Mouse (Mus musculus): ENCODE measurements at regions not wholly inside any gene's neighbourhood (a gene's known extent, or its start where the extent isn't known, plus 50 kb on each side); places are given as distances from the start of the nearest gene placed in this dataset.

- Histone ChIP-seq H3K4me2 (ENCODE audit: low read depth, low read length, poor library complexity, severe bottlenecking) (no peak overlapping the region), H3K36me3 (ENCODE audit: insufficient read depth, low read length) (no peaks in the 10 kb centered on the region), H3K9me3 (ENCODE audit: low read length) (no peaks in the 10 kb centered on the region), H3K4me3 (ENCODE audit: low read depth, low read length) (no peak overlapping the region), H3K27ac (ENCODE audit: low read depth, low read length) (no peak overlapping the region), H3K4me1 (ENCODE audit: insufficient read depth, low read length) (no peaks in the 10 kb centered on the region), H3K9ac (replicated peaks; ENCODE audit: low read length, poor library complexity, severe bottlenecking) (no peak overlapping the region), H3K27me3 (ENCODE audit: insufficient read depth, low read length) (no peaks in the 10 kb centered on the region)
- 61% methylated on average over 4 of the region's 4 CpGs for WGBS
- ATAC-seq (ENCODE audit: low FRiP score) (no peak), DNase-seq (ENCODE audit: low spot score) (peak; percentile 43)
- TF ChIP-seq CTCF (IDR thresholded peaks at IDR 0.05): no peak
These were observed 162.8 kb upstream of the Eef2kmt start for GRCm38 (mm10) chr16:5418462-5419197.

GRCm38 (mm10) chr16:5415310-5415709, 159.5 kb upstream of the Eef2kmt start:
- DNase-seq (ENCODE audit: low spot score): no peak
- no peak for TF ChIP-seq CTCF (IDR thresholded peaks at IDR 0.05)
- Histone ChIP-seq H3K9me3 (ENCODE audit: low read length) (no peaks in the 10 kb centered on the region), H3K4me2 (ENCODE audit: low read depth, low read length, poor library complexity, severe bottlenecking) (no peak overlapping the region), H3K36me3 (ENCODE audit: insufficient read depth, low read length) (no peaks in the 10 kb centered on the region), H3K27me3 (ENCODE audit: insufficient read depth, low read length) (no peaks in the 10 kb centered on the region), H3K9ac (replicated peaks; ENCODE audit: low read length, poor library complexity, severe bottlenecking) (no peak overlapping the region), H3K27ac (ENCODE audit: low read depth, low read length) (no peak overlapping the region), H3K4me1 (ENCODE audit: insufficient read depth, low read length) (no peaks in the 10 kb centered on the region), H3K4me3 (ENCODE audit: low read depth, low read length) (no peak overlapping the region)
- no peak for ATAC-seq (ENCODE audit: low FRiP score)
- WGBS: 76% methylated on average over 4 of the region's 4 CpGs

DNA sequence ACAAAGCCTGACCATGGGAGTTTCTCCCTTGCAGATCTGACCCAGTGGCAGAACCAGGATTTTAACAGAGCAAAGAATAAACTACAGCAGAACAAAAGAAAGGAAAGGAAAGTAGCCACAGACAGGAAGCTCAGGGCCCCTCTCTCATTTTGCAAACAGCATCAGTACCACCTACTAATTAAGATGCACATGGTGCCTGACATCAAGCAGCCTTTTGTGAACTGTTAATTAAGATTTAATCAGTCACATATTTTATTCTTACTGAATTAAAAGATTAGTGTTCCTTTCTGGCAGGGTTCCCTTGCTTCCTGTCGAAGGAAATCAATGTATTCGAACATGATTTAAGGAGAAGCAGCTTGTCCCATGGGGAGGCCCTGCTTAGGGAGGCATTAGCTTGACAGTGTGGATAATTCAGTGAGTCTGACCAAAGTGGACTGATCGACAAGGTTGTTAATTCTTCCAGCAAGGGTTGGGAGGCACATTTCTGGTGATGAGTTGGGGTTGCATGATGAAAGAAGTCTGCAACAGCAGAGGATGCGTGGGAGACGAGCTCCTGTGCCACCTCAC, 156.1 kb upstream of the Eef2kmt start:
- no peak overlapping the region for H3K27ac ChIP-seq (ENCODE audit: low read depth, low read length)
- no peak for DNase-seq (ENCODE audit: low spot score)
- H3K4me1 ChIP-seq (ENCODE audit: insufficient read depth, low read length): no peaks in the 10 kb centered on the region
- 28% methylated on average over 5 of the region's 5 CpGs for WGBS
- no peaks in the 10 kb centered on the region for H3K9me3 ChIP-seq (ENCODE audit: low read length)
- 0 out of 2 replicates have a peak, but pooled peaks cover 3% of the 10 kb centered on the region for H3K27me3 ChIP-seq (ENCODE audit: insufficient read depth, low read length)
- H3K4me3 ChIP-seq (ENCODE audit: low read depth, low read length): no peak overlapping the region
- no peak overlapping the region for H3K4me2 ChIP-seq (ENCODE audit: low read depth, low read length, poor library complexity, severe bottlenecking)
- no peak for TF ChIP-seq CTCF (IDR thresholded peaks at IDR 0.05)
- H3K36me3 ChIP-seq (ENCODE audit: insufficient read depth, low read length): no peaks in the 10 kb centered on the region
- no peak for ATAC-seq (ENCODE audit: low FRiP score)
- no peak overlapping the region for H3K9ac ChIP-seq (replicated peaks; ENCODE audit: low read length, poor library complexity, severe bottlenecking)

DNA sequence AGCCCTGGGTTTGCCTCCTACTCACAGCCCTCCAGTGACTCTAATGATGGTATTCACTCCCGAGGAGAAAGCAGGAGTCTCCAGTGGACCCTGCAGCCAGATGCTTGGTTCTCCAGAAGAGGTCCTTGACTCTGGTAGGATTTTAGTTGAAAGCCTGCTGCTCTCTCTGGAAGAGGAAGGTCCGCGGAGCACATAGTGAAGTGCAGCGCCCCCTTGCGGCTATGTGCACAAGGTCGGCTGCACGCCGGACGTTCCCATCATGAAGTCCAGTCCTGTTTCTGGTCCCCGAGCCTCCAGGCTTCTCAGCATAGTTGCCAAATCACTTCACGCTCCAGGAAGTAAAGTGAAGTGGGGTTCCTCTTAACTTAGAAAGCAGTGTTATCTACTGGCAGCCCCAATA, 150.9 kb upstream of the Eef2kmt start:
- H3K4me1 ChIP-seq (ENCODE audit: insufficient read depth, low read length): no peaks in the 10 kb centered on the region
- H3K27me3 ChIP-seq (ENCODE audit: insufficient read depth, low read length): 0 out of 2 replicates have a peak, but pooled peaks cover 3% of the 10 kb centered on the region
- no peaks in the 10 kb centered on the region for H3K9me3 ChIP-seq (ENCODE audit: low read length)
- ATAC-seq (ENCODE audit: low FRiP score) (no peak), DNase-seq (ENCODE audit: low spot score) (peak; percentile 71)
- 7% methylated on average over 11 of the region's 11 CpGs for WGBS
- H3K27ac ChIP-seq (ENCODE audit: low read depth, low read length): no peak overlapping the region
- no peak overlapping the region for H3K4me2 ChIP-seq (ENCODE audit: low read depth, low read length, poor library complexity, severe bottlenecking)
- H3K9ac ChIP-seq (replicated peaks; ENCODE audit: low read length, poor library complexity, severe bottlenecking): no peak overlapping the region
- H3K36me3 ChIP-seq (ENCODE audit: insufficient read depth, low read length): no peaks in the 10 kb centered on the region
- peak; percentile 70 for TF ChIP-seq CTCF (IDR thresholded peaks at IDR 0.05)
- H3K4me3 ChIP-seq (ENCODE audit: low read depth, low read length): no peak overlapping the region

- DNase-seq (ENCODE audit: low spot score) (no peak), ATAC-seq (ENCODE audit: low FRiP score) (no peak)
- H3K9ac ChIP-seq (replicated peaks; ENCODE audit: low read length, poor library complexity, severe bottlenecking): no peak overlapping the region
- WGBS: 79% methylated on average over 5 of the region's 5 CpGs
- H3K27ac ChIP-seq (ENCODE audit: low read depth, low read length): no peak overlapping the region
- no peak overlapping the region for H3K4me2 ChIP-seq (ENCODE audit: low read depth, low read length, poor library complexity, severe bottlenecking)
- H3K27me3 ChIP-seq (ENCODE audit: insufficient read depth, low read length): no peaks in the 10 kb centered on the region
- no peaks in the 10 kb centered on the region for H3K9me3 ChIP-seq (ENCODE audit: low read length)
- H3K4me1 ChIP-seq (ENCODE audit: insufficient read depth, low read length): no peaks in the 10 kb centered on the region
- H3K36me3 ChIP-seq (ENCODE audit: insufficient read depth, low read length): no peaks in the 10 kb centered on the region
- H3K4me3 ChIP-seq (ENCODE audit: low read depth, low read length): no peak overlapping the region
- no peak for TF ChIP-seq CTCF (IDR thresholded peaks at IDR 0.05)
These were observed 137.6 kb upstream of the Eef2kmt start for GRCm38 (mm10) chr16:5393336-5393735.

DNA sequence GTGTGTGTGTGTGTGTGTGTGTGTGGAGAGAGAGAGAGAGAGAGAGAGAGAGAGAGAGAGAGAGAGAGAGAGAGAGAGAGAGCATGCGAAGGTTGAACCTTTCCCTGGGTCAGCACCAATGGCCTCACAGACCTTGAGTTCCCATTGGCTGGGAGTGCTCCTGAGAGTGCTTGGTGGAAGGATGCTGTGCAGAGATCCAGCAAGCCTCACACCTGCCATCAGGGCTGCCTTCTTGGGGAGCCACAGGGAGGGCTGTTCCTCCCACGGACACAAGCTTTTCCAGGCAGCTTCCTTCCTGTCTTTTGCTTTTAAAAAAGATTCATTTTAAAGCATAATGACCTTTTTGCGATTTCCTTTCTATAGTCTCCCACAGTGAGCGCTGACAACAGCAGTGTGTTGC, 127.1 kb upstream of the Eef2kmt start:
- ATAC-seq (ENCODE audit: low FRiP score): no peak
- no peaks in the 10 kb centered on the region for H3K9me3 ChIP-seq (ENCODE audit: low read length)
- H3K4me3 ChIP-seq (ENCODE audit: low read depth, low read length): no peak overlapping the region
- DNase-seq (ENCODE audit: low spot score): no peak
- no peak for TF ChIP-seq CTCF (IDR thresholded peaks at IDR 0.05)
- no peak overlapping the region for H3K9ac ChIP-seq (replicated peaks; ENCODE audit: low read length, poor library complexity, severe bottlenecking)
- 33% methylated on average over 4 of the region's 4 CpGs for WGBS
- H3K27ac ChIP-seq (ENCODE audit: low read depth, low read length): 0 out of 2 replicates have a peak overlapping the region, but pooled peaks have one; percentile 21
- no peak overlapping the region for H3K4me2 ChIP-seq (ENCODE audit: low read depth, low read length, poor library complexity, severe bottlenecking)
- no peaks in the 10 kb centered on the region for H3K27me3 ChIP-seq (ENCODE audit: insufficient read depth, low read length)
- no peaks in the 10 kb centered on the region for H3K36me3 ChIP-seq (ENCODE audit: insufficient read depth, low read length)
- H3K4me1 ChIP-seq (ENCODE audit: insufficient read depth, low read length): no peaks in the 10 kb centered on the region
